Mouse (Mus musculus) liver, embryonic 11.5 days (tissue): ENCODE data around the gene Iqgap1. TPM values are rescaled to one million over a fixed set of nuclear protein-coding genes. Genes with fewer than 3 reads are reported as not detected.

Experiments used
- ATAC-seq: fragments of 200-750 bp; cut with Nextera tagmentation; replicated peaks from 2 replicates; pipeline ENCODE4 v1.8.0; 2017; ENCODE audit warnings: moderate number of reproducible peaks, mild to moderate bottlenecking, moderate TSS enrichment, moderate library complexity; ENCODE audit not compliant: low FRiP score
- DNase-seq: peaks from one replicate; pipeline ENCODE4 v3.0.0-alpha.2; 2017; ENCODE audit warnings: low spot score
- H3K27ac ChIP-seq: fragments of 300-500 bp; sonication (generic); 2 replicates; pipeline ENCODE4 v1.5.1; 2014; ENCODE audit warnings: mild to moderate bottlenecking, low read depth, low read length, control low read depth
- H3K27me3 ChIP-seq: fragments of 300-500 bp; sonication (generic); replicated peaks from 2 replicates; pipeline ENCODE4 v1.6.1; 2014; ENCODE audit warnings: low read length, mixed read lengths; ENCODE audit not compliant: control insufficient read depth, insufficient read depth
- H3K36me3 ChIP-seq: fragments of 300-500 bp; sonication (generic); 2 replicates; pipeline ENCODE4 v1.6.1; 2014; ENCODE audit warnings: mild to moderate bottlenecking, low read length, moderate library complexity, mixed read lengths; ENCODE audit not compliant: control insufficient read depth, insufficient read depth
- H3K4me1 ChIP-seq: fragments of 300-500 bp; sonication (generic); replicated peaks from 2 replicates; pipeline ENCODE4 v1.6.1; 2014; ENCODE audit warnings: low read length, mixed read lengths; ENCODE audit not compliant: control insufficient read depth, insufficient read depth
- H3K4me2 ChIP-seq: fragments of 300-500 bp; sonication (generic); 2 replicates; pipeline ENCODE4 v1.6.1; 2014; ENCODE audit warnings: mild to moderate bottlenecking, control low read depth, moderate library complexity
- H3K4me3 ChIP-seq: fragments of 300-500 bp; sonication (generic); 2 replicates; pipeline ENCODE4 v1.5.1; 2014; ENCODE audit warnings: low read depth, low read length, control low read depth
- H3K9ac ChIP-seq: fragments of 300-500 bp; sonication (generic); 2 replicates; pipeline ENCODE4 v1.6.1; 2014; ENCODE audit warnings: low read depth, low read length, control low read depth
- H3K9me3 ChIP-seq: fragments of 300-500 bp; sonication (generic); 2 replicates; pipeline ENCODE4 v1.6.1; 2016; ENCODE audit warnings: low read length, inconsistent platforms, mixed read lengths; ENCODE audit not compliant: control insufficient read depth
- WGBS: fragments of 180-500 bp; shearing (Covaris S2); extraction: QIAGEN DNeasy Blood & Tissue Kit; methylation state at CpG from one replicate; pipeline ENCODE4 v1.1.7; 2014; 5-methylcytosine and 5-hydroxymethylcytosine counted together
- polyA plus RNA-seq: library from polyadenylated mRNA; unstranded; fragments of >200 nt; fragmentation: Nextera tagmentation; extraction: Ambion mirVana; gene quantifications from 2 replicates; pipeline ENCODE4 v1.2.1, GENCODE M21; 2014

Gene Iqgap1
- polyA plus RNA-seq, 1 experiment from 2014 or later: 28.2 TPM

GRCm38 (mm10) chr7:80862475-80862874, 36.7 kb upstream of the Iqgap1 start:
- Histone ChIP-seq H3K4me1 (peaks cover 32% of the 10 kb centered on the region), H3K27me3 (no peaks in the 10 kb centered on the region), H3K9ac (no peak overlapping the region), H3K36me3 (peaks cover 2% of the 10 kb centered on the region; the same call in 1 of the 2 replicates), H3K4me3 (no peak overlapping the region), H3K27ac (no peak overlapping the region), H3K9me3 (no peaks in the 10 kb centered on the region), H3K4me2 (no peak overlapping the region)
- WGBS: 72% methylated on average over 2 of the region's 2 CpGs
- no peak for ATAC-seq
- no peak for DNase-seq

- H3K4me1 ChIP-seq: peaks cover 24% of the 10 kb centered on the region
- H3K9me3 ChIP-seq: no peaks in the 10 kb centered on the region
- ATAC-seq: peak; percentile 97
- under 1% methylated on average over 40 of the region's 40 CpGs for WGBS
- DNase-seq: peak; percentile 92
- H3K27me3 ChIP-seq: no peaks in the 10 kb centered on the region
- H3K4me3 ChIP-seq: peak within 1 kb of the TSS; percentile 91
- peak within 1 kb of the TSS; percentile 95 for H3K4me2 ChIP-seq
- H3K27ac ChIP-seq: no peak within 1 kb of the TSS
- 0 out of 2 replicates have a peak, but pooled peaks cover under 1% of the 10 kb centered on the region for H3K36me3 ChIP-seq
- peak within 1 kb of the TSS; percentile 90 for H3K9ac ChIP-seq
Measured at GRCm38 (mm10) chr7:80860729-80861274, 35.0 kb upstream of the Iqgap1 start, which contains the start of gene Zscan2. Zscan2 (plus strand) TSS chr7:80860920.

- no peaks in the 10 kb centered on the region for H3K27me3 ChIP-seq
- under 1% methylated on average over 13 of the region's 13 CpGs for WGBS
- H3K4me2 ChIP-seq: peak overlapping the region; percentile 95
- H3K4me3 ChIP-seq: peak overlapping the region; percentile 91
- H3K36me3 ChIP-seq: no peaks in the 10 kb centered on the region
- H3K4me1 ChIP-seq: peaks cover 22% of the 10 kb centered on the region
- no peak overlapping the region for H3K27ac ChIP-seq
- DNase-seq: peak; percentile 62
- peak; percentile 55 for ATAC-seq
- peak overlapping the region; percentile 42; the same call in 1 of the 2 replicates for H3K9ac ChIP-seq
- H3K9me3 ChIP-seq: no peaks in the 10 kb centered on the region
Measured at GRCm38 (mm10) chr7:80860227-80860626, 34.5 kb upstream of the Iqgap1 start.

- ATAC-seq (0 out of 2 replicates have a peak, but pooled peaks have one; percentile 31), DNase-seq (peak; percentile 65)
- no peaks in the 10 kb centered on the region for H3K36me3 ChIP-seq
- no peaks in the 10 kb centered on the region for H3K9me3 ChIP-seq
- no peak overlapping the region for H3K27ac ChIP-seq
- H3K4me3 ChIP-seq: no peak overlapping the region
- H3K4me1 ChIP-seq: peaks cover 12% of the 10 kb centered on the region
- no peak overlapping the region for H3K9ac ChIP-seq
- H3K27me3 ChIP-seq: no peaks in the 10 kb centered on the region
- no peak overlapping the region for H3K4me2 ChIP-seq
- WGBS: 18% methylated on average over 6 of the region's 6 CpGs
Measured at GRCm38 (mm10) chr7:80857181-80857580, 31.4 kb upstream of the Iqgap1 start.

- Histone ChIP-seq H3K27ac (no peak overlapping the region), H3K4me1 (0 out of 2 replicates have a peak, but pooled peaks cover 2% of the 10 kb centered on the region), H3K4me2 (no peak overlapping the region), H3K4me3 (no peak overlapping the region), H3K27me3 (no peaks in the 10 kb centered on the region), H3K9ac (no peak overlapping the region), H3K36me3 (no peaks in the 10 kb centered on the region), H3K9me3 (no peaks in the 10 kb centered on the region)
- DNase-seq (no peak), ATAC-seq (no peak)
Measured at GRCm38 (mm10) chr7:80855316-80855715, 29.5 kb upstream of the Iqgap1 start.

- ATAC-seq (no peak), DNase-seq (no peak)
- Histone ChIP-seq H3K9ac (no peak overlapping the region), H3K9me3 (no peaks in the 10 kb centered on the region), H3K27me3 (no peaks in the 10 kb centered on the region), H3K4me3 (no peak overlapping the region), H3K36me3 (no peaks in the 10 kb centered on the region), H3K4me1 (no peaks in the 10 kb centered on the region), H3K4me2 (no peak overlapping the region), H3K27ac (no peak overlapping the region)
- WGBS: 86% methylated on average over 3 of the region's 3 CpGs
Measured at GRCm38 (mm10) chr7:80853218-80853617, 27.4 kb upstream of the Iqgap1 start.

- Histone ChIP-seq H3K27ac (no peak overlapping the region), H3K9me3 (no peaks in the 10 kb centered on the region), H3K9ac (no peak overlapping the region), H3K36me3 (no peaks in the 10 kb centered on the region), H3K27me3 (no peaks in the 10 kb centered on the region), H3K4me1 (no peaks in the 10 kb centered on the region), H3K4me2 (no peak overlapping the region), H3K4me3 (no peak overlapping the region)
- ATAC-seq: no peak
- WGBS: 78% methylated on average over 5 of the region's 5 CpGs
- no peak for DNase-seq
Measured at GRCm38 (mm10) chr7:80850520-80850919, 24.7 kb upstream of the Iqgap1 start.

GRCm38 (mm10) chr7:80849710-80850109, 23.9 kb upstream of the Iqgap1 start:
- no peak overlapping the region for H3K9ac ChIP-seq
- H3K4me2 ChIP-seq: no peak overlapping the region
- DNase-seq: no peak
- no peaks in the 10 kb centered on the region for H3K9me3 ChIP-seq
- H3K4me1 ChIP-seq: no peaks in the 10 kb centered on the region
- no peaks in the 10 kb centered on the region for H3K36me3 ChIP-seq
- peak; percentile 34; the same call in 1 of the 2 replicates for ATAC-seq
- no peak overlapping the region for H3K4me3 ChIP-seq
- no peak overlapping the region for H3K27ac ChIP-seq
- 30% methylated on average over 4 of the region's 4 CpGs for WGBS
- H3K27me3 ChIP-seq: no peaks in the 10 kb centered on the region

GRCm38 (mm10) chr7:80849267-80849666, 23.5 kb upstream of the Iqgap1 start:
- Histone ChIP-seq H3K4me3 (no peak overlapping the region), H3K4me1 (no peaks in the 10 kb centered on the region), H3K27ac (no peak overlapping the region), H3K27me3 (no peaks in the 10 kb centered on the region), H3K4me2 (no peak overlapping the region), H3K36me3 (no peaks in the 10 kb centered on the region), H3K9ac (no peak overlapping the region), H3K9me3 (no peaks in the 10 kb centered on the region)
- WGBS: 70% methylated on average over 2 of the region's 2 CpGs
- ATAC-seq (no peak), DNase-seq (no peak)
